Mouse (Mus musculus): Measurements from ENCODE around the gene 1700123O20Rik. TPM values are rescaled to one million over a fixed set of nuclear protein-coding genes. Genes with fewer than 3 reads are reported as not detected.

1700123O20Rik gene
- polyA plus RNA-seq, 1 experiment, result 47.4 TPM

- WGBS, result 92% methylated on average over 11 of the region's 11 CpGs
- H3K27ac ChIP-seq (ENCODE audit: insufficient read depth, low read depth, low read length), result no peak overlapping the region
- H3K27me3 ChIP-seq (ENCODE audit: control insufficient read depth, insufficient read depth, low read length), result no peaks in the 10 kb centered on the region
- peaks cover 7% of the 10 kb centered on the region; the same call in 1 of the 2 replicates for H3K4me1 ChIP-seq (ENCODE audit: control insufficient read depth, insufficient read depth, insufficient read length, low read length)
- TF ChIP-seq POLR2A (IDR thresholded peaks at IDR 0.05; ENCODE audit: low read depth, low read length) (no peak), CTCF (IDR thresholded peaks at IDR 0.05; ENCODE audit: extremely low read depth, insufficient read length, insufficient replicate concordance, low read depth, low read length) (no peak)
- no peak overlapping the region for H3K4me3 ChIP-seq (ENCODE audit: low read depth, low read length)
- peaks cover 35% of the 10 kb centered on the region for H3K36me3 ChIP-seq (ENCODE audit: control insufficient read depth, insufficient read depth, low read length)
Measured at GRCm38 (mm10) chr14:54720041-54720440, 34.0 kb downstream of the 1700123O20Rik start.

- no peak overlapping the region for H3K27ac ChIP-seq (ENCODE audit: insufficient read depth, low read depth, low read length)
- peaks cover 7% of the 10 kb centered on the region; the same call in 1 of the 2 replicates for H3K4me1 ChIP-seq (ENCODE audit: control insufficient read depth, insufficient read depth, insufficient read length, low read length)
Measured at GRCm38 (mm10) chr14:54720654-54721350, 34.8 kb downstream of the 1700123O20Rik start.

GRCm38 (mm10) chr14:54721711-54722110 is 35.7 kb downstream of the 1700123O20Rik start:
- 81% methylated on average over 10 of the region's 10 CpGs for WGBS
- H3K4me3 ChIP-seq (ENCODE audit: low read depth, low read length), result no peak overlapping the region
- peaks cover 7% of the 10 kb centered on the region; the same call in 1 of the 2 replicates for H3K4me1 ChIP-seq (ENCODE audit: control insufficient read depth, insufficient read depth, insufficient read length, low read length)
- peaks cover 47% of the 10 kb centered on the region for H3K36me3 ChIP-seq (ENCODE audit: control insufficient read depth, insufficient read depth, low read length)
- H3K27me3 ChIP-seq (ENCODE audit: control insufficient read depth, insufficient read depth, low read length), result no peaks in the 10 kb centered on the region
- H3K27ac ChIP-seq (ENCODE audit: insufficient read depth, low read depth, low read length), result no peak overlapping the region
- TF ChIP-seq CTCF (IDR thresholded peaks at IDR 0.05; ENCODE audit: extremely low read depth, insufficient read length, insufficient replicate concordance, low read depth, low read length), result no peak
- no peak for TF ChIP-seq POLR2A (IDR thresholded peaks at IDR 0.05; ENCODE audit: low read depth, low read length)

More at GRCm38 (mm10) chr14:54720654-54721350, 34.8 kb downstream of the 1700123O20Rik start:
- H3K4me3 ChIP-seq (ENCODE audit: low read depth, low read length), result no peak overlapping the region
- WGBS, result 87% methylated on average over 7 of the region's 7 CpGs
- TF ChIP-seq CTCF (IDR thresholded peaks at IDR 0.05; ENCODE audit: extremely low read depth, insufficient read length, insufficient replicate concordance, low read depth, low read length), result no peak
- TF ChIP-seq POLR2A (IDR thresholded peaks at IDR 0.05; ENCODE audit: low read depth, low read length), result no peak
- no peaks in the 10 kb centered on the region for H3K27me3 ChIP-seq (ENCODE audit: control insufficient read depth, insufficient read depth, low read length)
- H3K36me3 ChIP-seq (ENCODE audit: control insufficient read depth, insufficient read depth, low read length), result peaks cover 40% of the 10 kb centered on the region

GRCm38 (mm10) chr14:54724049-54724448 is 38.0 kb downstream of the 1700123O20Rik start:
- H3K27me3 ChIP-seq (ENCODE audit: control insufficient read depth, insufficient read depth, low read length), result no peaks in the 10 kb centered on the region
- no peak for TF ChIP-seq CTCF (IDR thresholded peaks at IDR 0.05; ENCODE audit: extremely low read depth, insufficient read length, insufficient replicate concordance, low read depth, low read length)
- no peak for TF ChIP-seq POLR2A (IDR thresholded peaks at IDR 0.05; ENCODE audit: low read depth, low read length)
- H3K4me3 ChIP-seq (ENCODE audit: low read depth, low read length), result no peak overlapping the region

GRCm38 (mm10) chr14:54727565-54727964 is 41.5 kb downstream of the 1700123O20Rik start:
- no peak overlapping the region for H3K27ac ChIP-seq (ENCODE audit: insufficient read depth, low read depth, low read length)
- no peaks in the 10 kb centered on the region for H3K27me3 ChIP-seq (ENCODE audit: control insufficient read depth, insufficient read depth, low read length)
- peaks cover 67% of the 10 kb centered on the region for H3K36me3 ChIP-seq (ENCODE audit: control insufficient read depth, insufficient read depth, low read length)
- 67% methylated on average over 5 of the region's 5 CpGs for WGBS
- H3K4me1 ChIP-seq (ENCODE audit: control insufficient read depth, insufficient read depth, insufficient read length, low read length), result peaks cover 7% of the 10 kb centered on the region; the same call in 1 of the 2 replicates
- no peak for TF ChIP-seq POLR2A (IDR thresholded peaks at IDR 0.05; ENCODE audit: low read depth, low read length)
- no peak for TF ChIP-seq CTCF (IDR thresholded peaks at IDR 0.05; ENCODE audit: extremely low read depth, insufficient read length, insufficient replicate concordance, low read depth, low read length)
- H3K4me3 ChIP-seq (ENCODE audit: low read depth, low read length), result no peak overlapping the region

More at GRCm38 (mm10) chr14:54724049-54724448, 38.0 kb downstream of the 1700123O20Rik start:
- WGBS, result 79% methylated on average over 6 of the region's 6 CpGs
- peaks cover 7% of the 10 kb centered on the region; the same call in 1 of the 2 replicates for H3K4me1 ChIP-seq (ENCODE audit: control insufficient read depth, insufficient read depth, insufficient read length, low read length)
- no peak overlapping the region for H3K27ac ChIP-seq (ENCODE audit: insufficient read depth, low read depth, low read length)
- peaks cover 63% of the 10 kb centered on the region for H3K36me3 ChIP-seq (ENCODE audit: control insufficient read depth, insufficient read depth, low read length)

- Histone ChIP-seq H3K36me3 (ENCODE audit: control insufficient read depth, insufficient read depth, low read length) (peaks cover 56% of the 10 kb centered on the region), H3K27me3 (ENCODE audit: control insufficient read depth, insufficient read depth, low read length) (no peaks in the 10 kb centered on the region), H3K4me3 (ENCODE audit: low read depth, low read length) (no peak overlapping the region), H3K27ac (ENCODE audit: insufficient read depth, low read depth, low read length) (no peak overlapping the region), H3K4me1 (ENCODE audit: control insufficient read depth, insufficient read depth, insufficient read length, low read length) (peaks cover 3% of the 10 kb centered on the region; the same call in 1 of the 2 replicates)
- no peak for TF ChIP-seq CTCF (IDR thresholded peaks at IDR 0.05; ENCODE audit: extremely low read depth, insufficient read length, insufficient replicate concordance, low read depth, low read length)
- TF ChIP-seq POLR2A (IDR thresholded peaks at IDR 0.05; ENCODE audit: low read depth, low read length), result no peak
- 82% methylated on average over 13 of the region's 13 CpGs for WGBS
Measured at GRCm38 (mm10) chr14:54728823-54729653, 43.0 kb downstream of the 1700123O20Rik start.

- no peak for TF ChIP-seq POLR2A (IDR thresholded peaks at IDR 0.05; ENCODE audit: low read depth, low read length)
- no peak for TF ChIP-seq CTCF (IDR thresholded peaks at IDR 0.05; ENCODE audit: extremely low read depth, insufficient read length, insufficient replicate concordance, low read depth, low read length)
- WGBS, result 93% methylated on average over 6 of the region's 6 CpGs
- Histone ChIP-seq H3K4me3 (ENCODE audit: low read depth, low read length) (no peak overlapping the region), H3K4me1 (ENCODE audit: control insufficient read depth, insufficient read depth, insufficient read length, low read length) (peaks cover 8% of the 10 kb centered on the region; the same call in 1 of the 2 replicates), H3K27me3 (ENCODE audit: control insufficient read depth, insufficient read depth, low read length) (no peaks in the 10 kb centered on the region), H3K27ac (ENCODE audit: insufficient read depth, low read depth, low read length) (no peak overlapping the region), H3K36me3 (ENCODE audit: control insufficient read depth, insufficient read depth, low read length) (peaks cover 46% of the 10 kb centered on the region)
Measured at GRCm38 (mm10) chr14:54730305-54730704, 44.3 kb downstream of the 1700123O20Rik start.

Measured in small intestine, adult 2 months (tissue).